Mouse (Mus musculus) limb, embryonic 13.5 days (tissue): Measurements from ENCODE around the gene Bahcc1. TPM values are rescaled to one million over a fixed set of nuclear protein-coding genes. Genes with fewer than 3 reads are reported as not detected.

Source experiments
- ATAC-seq: fragments of 200-750 bp; cut with Nextera tagmentation; 2 replicates; pipeline ENCODE4 v1.8.0; 2017; ENCODE audit warnings: low read depth, moderate number of reproducible peaks, moderate TSS enrichment; ENCODE audit not compliant: low FRiP score
- H3K27ac ChIP-seq: fragments of 300-500 bp; sonication (generic); 2 replicates; pipeline ENCODE4 v1.5.1; 2015; ENCODE audit warnings: inconsistent platforms, mild to moderate bottlenecking, moderate library complexity
- H3K27me3 ChIP-seq: fragments of 300-500 bp; sonication (generic); 2 replicates; pipeline ENCODE4 v1.6.1; 2015; ENCODE audit warnings: mild to moderate bottlenecking, inconsistent platforms
- H3K36me3 ChIP-seq: fragments of 300-500 bp; sonication (generic); 2 replicates; pipeline ENCODE4 v1.6.1; 2015; ENCODE audit warnings: inconsistent platforms, mild to moderate bottlenecking, moderate library complexity
- H3K4me1 ChIP-seq: fragments of 300-500 bp; sonication (generic); 2 replicates; pipeline ENCODE4 v1.6.1; 2015; ENCODE audit warnings: inconsistent platforms
- H3K4me2 ChIP-seq: fragments of 300-500 bp; sonication (generic); replicated peaks from 2 replicates; pipeline ENCODE4 v1.6.1; 2015; ENCODE audit warnings: inconsistent platforms, mild to moderate bottlenecking, moderate library complexity
- H3K4me3 ChIP-seq: fragments of 300-500 bp; sonication (generic); 2 replicates; pipeline ENCODE4 v1.5.1; 2015; ENCODE audit warnings: moderate library complexity, mild to moderate bottlenecking, inconsistent platforms
- H3K9ac ChIP-seq: fragments of 300-500 bp; sonication (generic); 2 replicates; pipeline ENCODE4 v1.6.1; 2015; ENCODE audit warnings: mild to moderate bottlenecking, inconsistent platforms
- H3K9me3 ChIP-seq: fragments of 300-500 bp; sonication (generic); 2 replicates; pipeline ENCODE4 v1.6.1; 2016; ENCODE audit warnings: inconsistent platforms
- WGBS: fragments of 180-500 bp; shearing (Covaris S2); methylation state at CpG from one replicate; pipeline ENCODE4 v1.1.7; 2015; 5-methylcytosine and 5-hydroxymethylcytosine counted together
- polyA plus RNA-seq: library from polyadenylated mRNA; unstranded; fragments of >200 nt; fragmentation: Nextera tagmentation; extraction: Ambion mirVana; gene quantifications from 2 replicates; pipeline ENCODE4 v1.2.1, GENCODE M21; 2015

Gene Bahcc1
- polyA plus RNA-seq, 1 experiment from 2014 or later = 12.7 TPM

DNA sequence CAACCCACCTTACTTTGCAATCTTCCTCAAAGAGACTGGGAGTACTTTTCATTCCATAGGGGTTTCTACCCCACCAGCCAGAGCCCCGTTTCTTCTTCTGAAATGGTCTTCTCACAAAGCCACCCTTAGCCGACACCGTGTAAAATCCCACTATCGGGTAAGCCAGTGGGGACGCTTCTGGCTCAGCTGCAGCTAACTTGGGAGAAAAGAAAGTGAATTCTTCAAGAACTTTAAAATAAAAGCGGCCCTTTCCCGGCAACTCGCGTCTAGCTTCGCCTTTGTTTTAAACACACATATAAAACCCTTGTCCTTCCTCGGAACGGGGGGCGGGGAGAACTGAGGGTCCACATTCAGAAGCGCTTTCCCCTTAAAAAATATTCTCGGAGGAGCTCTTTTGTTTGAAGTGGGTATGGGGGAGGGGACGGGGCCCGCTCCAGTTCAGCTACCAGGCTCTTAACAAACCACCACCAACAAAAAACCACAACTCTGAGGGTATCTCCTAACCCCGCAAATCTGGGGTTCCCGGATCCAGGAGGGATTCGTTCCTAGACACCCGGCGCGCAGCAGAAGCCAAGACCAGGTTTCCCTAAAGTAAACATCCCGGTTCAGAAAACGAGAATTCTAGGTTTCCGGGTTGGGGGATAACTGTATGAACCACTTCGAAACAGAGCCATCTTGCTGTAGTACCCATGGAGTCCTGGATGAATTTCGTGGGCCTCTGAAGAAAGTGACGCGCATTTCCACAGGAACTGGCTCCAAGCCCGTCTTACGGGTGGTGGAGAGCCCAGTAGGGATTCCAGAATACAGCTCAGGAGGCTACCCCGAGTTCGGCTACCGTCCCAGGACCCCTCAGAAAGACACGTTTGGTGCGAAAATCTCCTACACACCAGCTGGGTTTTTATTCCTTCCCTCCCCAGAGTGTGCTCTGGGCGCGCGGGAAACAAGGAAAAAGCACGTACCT lies 44.0 kb upstream of the Bahcc1 start:
- peaks cover 51% of the 10 kb centered on the region for H3K4me1 ChIP-seq
- H3K9ac ChIP-seq = peak overlapping the region; percentile 99
- H3K4me3 ChIP-seq = peak overlapping the region; percentile 88
- H3K9me3 ChIP-seq = no peaks in the 10 kb centered on the region
- peak overlapping the region; percentile 96 for H3K27ac ChIP-seq
- H3K27me3 ChIP-seq = no peaks in the 10 kb centered on the region
- under 1% methylated on average over 41 of the region's 41 CpGs for WGBS
- H3K36me3 ChIP-seq = peaks cover 6% of the 10 kb centered on the region; the same call in 1 of the 2 replicates
- H3K4me2 ChIP-seq = peak overlapping the region; percentile 98
- ATAC-seq = no peak

DNA sequence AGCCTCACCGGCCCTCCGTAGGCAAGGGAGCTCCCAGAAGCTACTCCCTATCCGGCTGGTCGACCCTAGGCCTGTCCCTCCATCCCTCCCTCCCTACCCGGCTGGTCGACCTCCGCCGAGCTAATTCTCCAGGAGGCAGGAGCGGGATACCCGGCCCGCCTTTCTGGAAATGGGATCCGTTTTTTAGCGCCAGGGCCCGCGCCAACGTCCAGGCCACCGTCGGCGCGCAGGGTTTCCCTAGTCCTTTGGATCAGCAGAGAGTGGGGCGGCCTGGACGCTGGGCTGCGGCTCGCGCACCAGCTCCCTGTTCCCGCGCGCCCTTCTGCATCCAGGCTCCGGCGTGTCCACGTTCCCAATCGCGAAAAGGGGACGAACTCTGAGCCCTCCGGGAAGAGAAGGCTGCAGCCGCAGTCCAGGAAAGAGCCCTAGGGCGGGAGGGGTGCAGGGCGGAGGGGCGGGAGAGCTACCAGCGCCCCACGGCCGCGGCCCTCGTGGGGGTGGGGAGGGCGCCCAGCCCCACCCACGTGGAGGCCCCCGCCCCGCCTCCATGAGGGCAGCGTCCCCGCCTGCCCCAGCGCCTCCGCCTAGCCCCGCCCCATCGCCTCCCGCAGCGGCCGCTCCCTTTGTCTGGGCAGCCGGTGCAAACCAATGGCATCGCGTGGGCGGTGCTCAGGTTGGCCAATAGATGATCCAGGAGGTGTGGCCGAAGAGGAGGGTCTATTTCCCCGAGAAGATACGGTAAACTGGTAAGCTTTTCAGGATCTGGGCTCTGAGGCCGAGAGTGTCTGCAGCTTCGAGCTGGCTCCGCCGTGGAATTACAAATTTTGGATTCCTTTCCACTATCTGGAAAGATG lies 43.1 kb upstream of the Bahcc1 start:
- peaks cover 42% of the 10 kb centered on the region for H3K4me1 ChIP-seq
- H3K27ac ChIP-seq = peak overlapping the region; percentile 96
- H3K9ac ChIP-seq = peak overlapping the region; percentile 99
- H3K4me2 ChIP-seq = peak overlapping the region; percentile 98
- no peaks in the 10 kb centered on the region for H3K9me3 ChIP-seq
- peak; percentile 95 for ATAC-seq
- whole genome bisulfite sequencing = under 1% methylated on average over 61 of the region's 68 CpGs
- H3K4me3 ChIP-seq = peak overlapping the region; percentile 88
- H3K27me3 ChIP-seq = no peaks in the 10 kb centered on the region
- peaks cover 6% of the 10 kb centered on the region; the same call in 1 of the 2 replicates for H3K36me3 ChIP-seq

DNA sequence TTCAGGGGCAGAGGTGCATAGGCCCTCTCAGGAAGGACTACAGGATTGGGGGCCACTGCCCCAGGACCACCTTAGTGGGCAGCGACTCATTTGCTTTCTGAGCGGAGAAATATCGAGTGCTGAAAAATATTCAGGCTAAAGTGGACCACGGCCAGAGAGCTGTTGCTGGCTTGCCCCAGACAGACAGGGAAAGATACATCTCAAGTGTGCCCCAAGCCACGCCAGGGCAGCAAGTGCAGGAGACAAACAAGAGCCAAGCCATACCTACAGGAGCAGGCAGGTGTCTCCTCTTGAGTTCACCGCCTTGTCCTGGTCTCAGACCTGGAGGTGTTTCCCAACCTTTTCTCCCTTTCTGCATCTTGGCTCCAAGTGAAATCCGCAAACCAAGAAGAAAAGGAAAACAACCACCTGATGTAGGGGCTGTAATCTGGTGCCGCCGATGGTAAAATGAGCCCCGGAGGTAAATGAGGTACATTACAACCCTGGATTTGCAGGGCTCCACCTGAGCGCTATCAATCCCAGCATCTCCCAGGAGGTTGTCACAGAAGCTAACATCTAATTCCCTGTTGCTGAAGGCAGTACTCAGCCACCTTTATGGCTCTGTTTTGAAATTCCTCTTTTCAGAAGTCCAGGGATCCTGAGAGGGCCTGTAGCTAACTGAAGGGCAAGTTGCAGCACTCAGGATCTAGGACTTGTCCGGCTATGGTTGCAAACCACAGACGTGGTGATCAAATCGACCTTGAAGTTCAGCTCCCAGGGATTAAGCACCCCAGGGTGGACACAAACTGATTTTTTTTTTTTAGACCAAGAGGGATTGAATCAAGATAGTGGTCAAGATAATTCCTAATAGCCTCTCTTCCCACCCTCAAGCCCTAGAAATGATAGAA lies 42.0 kb upstream of the Bahcc1 start:
- Histone ChIP-seq H3K27ac (peak overlapping the region; percentile 75), H3K27me3 (no peaks in the 10 kb centered on the region), H3K9me3 (no peaks in the 10 kb centered on the region), H3K36me3 (peaks cover under 1% of the 10 kb centered on the region; the same call in 1 of the 2 replicates), H3K4me3 (peak overlapping the region; percentile 88), H3K4me2 (peak overlapping the region; percentile 98), H3K4me1 (peaks cover 31% of the 10 kb centered on the region), H3K9ac (peak overlapping the region; percentile 66)
- WGBS = 24% methylated on average over 14 of the region's 14 CpGs
- no peak for ATAC-seq

DNA sequence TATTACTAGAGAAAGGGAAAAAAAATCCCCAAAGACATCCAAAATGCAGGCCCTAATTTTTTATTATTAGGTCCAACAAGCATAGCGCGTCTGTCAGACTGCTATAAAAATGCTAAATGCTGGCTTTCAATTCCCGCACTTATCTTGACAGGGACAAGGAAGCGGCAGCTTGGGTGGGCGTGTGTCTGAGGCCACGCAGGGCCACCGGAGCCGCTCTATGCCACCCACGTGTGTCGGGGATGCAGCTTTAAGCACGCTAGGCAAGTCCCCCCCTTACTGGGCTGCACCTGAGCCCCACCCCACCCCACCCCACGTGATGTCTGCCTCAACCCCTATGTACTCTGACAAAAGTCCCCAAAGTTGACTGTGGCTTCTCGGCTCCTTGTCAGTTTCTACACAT lies 33.9 kb upstream of the Bahcc1 start:
- 20% methylated on average over 13 of the region's 13 CpGs for WGBS
- Histone ChIP-seq H3K27me3 (no peaks in the 10 kb centered on the region), H3K9ac (no peak overlapping the region), H3K9me3 (no peaks in the 10 kb centered on the region), H3K36me3 (no peaks in the 10 kb centered on the region), H3K27ac (no peak overlapping the region), H3K4me3 (no peak overlapping the region), H3K4me2 (0 out of 2 replicates have a peak overlapping the region, but pooled peaks have one; percentile 16), H3K4me1 (0 out of 2 replicates have a peak, but pooled peaks cover 5% of the 10 kb centered on the region)
- no peak for ATAC-seq

DNA sequence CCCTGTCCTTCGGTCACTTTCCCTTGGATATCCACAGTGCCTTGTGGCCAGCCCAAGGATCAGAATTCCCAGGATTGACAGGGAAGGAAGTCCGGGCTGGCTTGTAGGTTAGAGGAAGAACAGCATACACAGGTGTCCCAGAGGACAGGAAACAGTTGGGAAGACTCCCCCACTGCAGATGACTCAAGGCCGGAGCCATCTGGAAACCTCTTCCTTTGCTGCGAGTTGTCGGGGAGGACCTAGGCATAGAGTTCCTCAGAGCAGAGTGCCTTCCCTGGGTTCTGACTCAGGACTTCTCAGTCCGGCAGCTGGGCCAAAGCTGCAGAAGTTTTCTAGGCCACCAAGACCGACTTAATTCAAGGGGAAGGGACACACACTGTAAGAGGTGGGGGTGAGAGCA lies 33.0 kb upstream of the Bahcc1 start:
- no peak overlapping the region for H3K4me3 ChIP-seq
- H3K4me1 ChIP-seq = 0 out of 2 replicates have a peak, but pooled peaks cover 5% of the 10 kb centered on the region
- no peak for ATAC-seq

DNA sequence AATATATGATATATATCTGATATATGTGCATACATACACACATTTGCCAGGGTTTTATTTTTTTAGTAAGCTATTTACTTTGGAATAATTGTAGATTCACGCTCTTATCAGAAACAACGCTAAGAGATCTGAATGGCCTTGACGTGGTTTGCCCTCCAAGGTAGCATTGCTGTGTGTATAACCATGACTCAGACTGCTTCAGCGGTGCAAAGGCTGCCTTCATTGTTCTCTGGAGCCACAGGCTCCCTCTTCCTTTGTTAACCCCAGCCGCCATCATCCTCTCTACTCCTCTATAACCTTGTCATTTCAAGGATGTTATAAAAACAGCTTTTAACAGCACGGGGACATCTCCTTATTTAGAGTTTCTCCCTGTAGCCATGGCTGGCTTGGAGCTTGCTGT lies 32.1 kb upstream of the Bahcc1 start:
- H3K4me2 ChIP-seq = no peak overlapping the region
- H3K36me3 ChIP-seq = no peaks in the 10 kb centered on the region
- no peaks in the 10 kb centered on the region for H3K27me3 ChIP-seq
- H3K9me3 ChIP-seq = no peaks in the 10 kb centered on the region
- H3K27ac ChIP-seq = no peak overlapping the region
- H3K4me3 ChIP-seq = no peak overlapping the region
- ATAC-seq = no peak
- H3K9ac ChIP-seq = no peak overlapping the region
- H3K4me1 ChIP-seq = 0 out of 2 replicates have a peak, but pooled peaks cover 5% of the 10 kb centered on the region
- 89% methylated on average over 6 of the region's 6 CpGs for WGBS

More for the DNA sequence above, 33.0 kb upstream of the Bahcc1 start:
- no peak overlapping the region for H3K4me2 ChIP-seq
- no peaks in the 10 kb centered on the region for H3K36me3 ChIP-seq
- WGBS = 70% methylated on average over 7 of the region's 7 CpGs
- H3K9ac ChIP-seq = no peak overlapping the region
- no peaks in the 10 kb centered on the region for H3K27me3 ChIP-seq
- H3K9me3 ChIP-seq = no peaks in the 10 kb centered on the region
- H3K27ac ChIP-seq = no peak overlapping the region

DNA sequence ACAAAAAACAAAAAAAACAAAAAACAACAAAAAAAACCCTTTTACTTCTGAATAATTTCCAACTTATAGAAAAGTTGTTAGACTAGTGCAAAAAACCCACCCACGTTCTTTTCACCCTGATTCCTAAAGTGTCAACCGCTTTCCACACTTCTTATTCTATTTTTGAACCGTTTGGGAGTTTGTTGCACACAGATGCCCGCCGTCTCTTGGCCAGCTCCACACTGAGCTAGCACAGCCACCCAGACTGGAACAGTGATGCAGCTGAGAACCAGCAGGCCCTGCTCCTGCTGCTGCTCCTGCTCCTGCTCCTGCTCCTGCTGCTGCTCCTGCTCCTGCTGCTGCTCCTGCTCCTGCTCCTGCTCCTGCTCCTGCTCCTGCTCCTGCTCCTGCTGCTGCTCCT lies 28.5 kb upstream of the Bahcc1 start:
- Histone ChIP-seq H3K4me1 (0 out of 2 replicates have a peak, but pooled peaks cover under 1% of the 10 kb centered on the region), H3K4me3 (no peak overlapping the region), H3K9me3 (no peaks in the 10 kb centered on the region), H3K27ac (no peak overlapping the region), H3K27me3 (no peaks in the 10 kb centered on the region), H3K9ac (no peak overlapping the region), H3K36me3 (no peaks in the 10 kb centered on the region), H3K4me2 (no peak overlapping the region)
- WGBS = 89% methylated on average over 5 of the region's 5 CpGs
- no peak for ATAC-seq

DNA sequence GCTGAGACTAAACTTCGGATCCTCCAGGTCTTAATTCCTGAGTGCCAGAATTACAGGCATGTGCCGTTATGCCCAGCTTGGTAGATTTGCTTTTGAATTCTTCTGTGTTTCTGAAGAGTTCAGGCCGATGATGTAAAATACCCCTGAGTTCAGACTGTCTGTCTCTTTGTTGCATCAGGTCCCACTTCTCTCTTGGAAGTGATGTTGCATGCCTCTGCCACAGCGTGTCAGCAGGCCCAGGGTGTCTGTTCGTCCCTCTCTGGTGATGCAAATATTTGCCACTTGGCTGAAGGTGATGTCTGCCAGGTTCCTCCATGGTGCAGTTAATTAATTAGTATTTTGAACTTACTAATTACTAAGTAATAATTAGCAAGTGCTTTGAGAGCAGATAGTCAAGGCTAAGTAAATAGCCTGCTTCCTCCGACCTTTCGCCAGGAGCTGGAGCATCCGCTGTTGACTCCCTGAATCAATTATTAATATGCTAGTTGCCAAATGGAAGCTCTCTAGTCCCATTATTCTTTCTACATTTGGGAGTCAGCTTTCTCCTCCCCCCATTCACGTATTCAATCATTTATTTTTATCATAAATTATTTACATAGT lies 26.6 kb upstream of the Bahcc1 start:
- WGBS = 77% methylated on average over 9 of the region's 9 CpGs
- H3K4me3 ChIP-seq = no peak overlapping the region
- H3K36me3 ChIP-seq = no peaks in the 10 kb centered on the region
- H3K4me2 ChIP-seq = no peak overlapping the region
- H3K9ac ChIP-seq = no peak overlapping the region
- no peaks in the 10 kb centered on the region for H3K27me3 ChIP-seq
- H3K4me1 ChIP-seq = no peaks in the 10 kb centered on the region
- H3K9me3 ChIP-seq = no peaks in the 10 kb centered on the region
- H3K27ac ChIP-seq = no peak overlapping the region
- ATAC-seq = no peak

DNA sequence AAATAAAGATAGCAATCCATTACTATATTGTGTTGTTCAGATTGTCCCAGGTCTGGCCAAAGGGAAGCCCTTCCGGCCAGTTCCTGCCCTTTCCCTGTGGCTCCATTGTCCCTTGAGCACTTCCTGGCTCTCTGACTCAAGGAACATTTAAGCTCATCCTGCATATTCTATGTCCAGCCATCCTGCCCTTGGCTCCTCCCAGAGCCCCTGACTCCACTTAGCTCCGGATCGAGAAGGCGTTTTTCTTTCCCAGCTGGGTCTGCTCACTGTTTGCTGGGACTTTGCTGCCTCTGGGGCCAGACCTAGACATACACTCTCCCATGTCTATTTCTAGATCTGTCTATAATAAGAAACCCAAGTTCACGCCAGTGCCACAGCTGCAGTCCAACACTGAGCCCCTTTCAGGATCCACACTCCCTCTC lies 26.1 kb upstream of the Bahcc1 start:
- Histone ChIP-seq H3K9ac (no peak overlapping the region), H3K4me2 (no peak overlapping the region), H3K27ac (0 out of 2 replicates have a peak overlapping the region, but pooled peaks have one; percentile 17), H3K4me1 (no peaks in the 10 kb centered on the region), H3K27me3 (no peaks in the 10 kb centered on the region), H3K4me3 (no peak overlapping the region), H3K9me3 (no peaks in the 10 kb centered on the region), H3K36me3 (no peaks in the 10 kb centered on the region)
- ATAC-seq = peak; percentile 59
- 57% methylated on average over 5 of the region's 5 CpGs for WGBS

DNA sequence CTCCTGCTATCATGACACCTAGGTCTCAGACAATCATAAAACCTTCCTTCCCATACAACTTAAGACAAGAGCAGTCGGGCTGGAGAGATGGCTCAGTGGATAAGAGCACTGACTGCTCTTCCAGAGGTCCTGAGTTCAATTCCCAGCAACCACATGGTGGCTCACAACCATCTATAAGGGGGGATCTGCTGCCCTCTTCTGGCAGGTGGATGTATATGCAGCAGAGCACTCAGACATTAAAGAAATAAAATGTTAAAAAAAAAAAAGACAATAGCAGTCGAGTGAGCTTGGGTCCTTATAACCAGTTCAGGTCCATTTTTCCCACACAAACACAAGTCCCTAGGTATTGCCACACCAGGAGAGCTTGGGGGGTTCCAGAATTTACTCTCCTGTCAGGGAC lies 23.9 kb upstream of the Bahcc1 start:
- ATAC-seq = no peak
- H3K4me1 ChIP-seq = no peaks in the 10 kb centered on the region
- WGBS = 59% methylated on average over 2 of the region's 2 CpGs
- peaks cover 7% of the 10 kb centered on the region; the same call in 1 of the 2 replicates for H3K9me3 ChIP-seq
- H3K4me3 ChIP-seq = no peak overlapping the region
- H3K27ac ChIP-seq = no peak overlapping the region
- no peak overlapping the region for H3K4me2 ChIP-seq
- H3K27me3 ChIP-seq = no peaks in the 10 kb centered on the region
- H3K9ac ChIP-seq = no peak overlapping the region
- H3K36me3 ChIP-seq = no peaks in the 10 kb centered on the region

DNA sequence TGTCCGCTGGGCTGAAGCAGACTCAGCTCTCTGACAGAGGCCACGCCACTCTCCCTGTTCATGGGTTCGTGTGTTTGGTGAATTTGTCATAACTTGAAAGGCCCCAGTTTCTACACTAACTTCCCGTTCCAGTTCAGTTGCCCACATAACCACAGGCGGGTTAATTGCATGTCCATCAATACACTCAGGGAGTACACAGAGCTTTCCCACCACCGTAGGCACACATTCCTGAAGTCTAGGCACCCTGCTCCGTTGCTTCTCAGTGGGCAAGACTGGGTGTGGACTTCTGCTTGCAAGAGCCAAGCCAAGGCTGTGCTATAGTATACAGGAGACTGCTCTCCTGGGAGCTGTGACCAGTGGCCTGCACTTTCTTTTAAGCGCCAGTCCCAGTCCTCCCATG lies 23.3 kb upstream of the Bahcc1 start:
- Histone ChIP-seq H3K9me3 (peaks cover 11% of the 10 kb centered on the region; the same call in 1 of the 2 replicates), H3K4me1 (no peaks in the 10 kb centered on the region), H3K27me3 (no peaks in the 10 kb centered on the region), H3K9ac (no peak overlapping the region), H3K4me3 (no peak overlapping the region), H3K4me2 (no peak overlapping the region), H3K36me3 (no peaks in the 10 kb centered on the region), H3K27ac (no peak overlapping the region)
- ATAC-seq = no peak
- WGBS = 68% methylated on average over 8 of the region's 8 CpGs
